Mouse (Mus musculus) MN1 (cell line): ENCODE results near the gene Olfr1240.

Source experiments
- DNase-seq: peaks from one replicate; pipeline ENCODE4 v3.0.0-alpha.2; 2016; ENCODE audit warnings: low spot score

Olfr1240 gene

DNA sequence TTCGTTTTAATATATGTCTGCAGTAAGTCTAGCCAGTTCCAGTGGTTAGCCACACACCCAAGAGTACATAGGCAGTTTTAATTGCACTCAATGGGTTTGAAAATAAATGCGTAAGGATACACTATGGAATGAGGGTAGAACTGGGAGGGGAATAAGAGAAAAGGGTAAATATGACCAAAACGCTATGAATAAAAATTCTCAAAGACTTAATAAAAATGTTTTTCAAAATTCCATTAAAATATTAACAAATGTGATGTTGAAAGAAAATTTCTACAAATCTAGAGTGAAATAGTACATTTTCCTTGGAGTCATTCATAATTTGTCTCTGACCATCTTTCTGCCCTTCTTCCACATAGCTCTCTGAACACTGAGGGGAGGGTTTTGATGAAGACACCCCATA lies at the start of gene Olfr1240:
Olfr1240 (minus strand) TSS at position 101 of the 400 bp plus-strand sequence.
- no peak for DNase-seq

- no peak for DNase-seq
Observed at GRCm38 (mm10) chr2:89487026-89487425, 44.2 kb upstream of the Olfr1240 start, which contains the start of gene Olfr1241. Gene Olfr1241, minus strand, starts transcription at chr2:89487126.

DNA sequence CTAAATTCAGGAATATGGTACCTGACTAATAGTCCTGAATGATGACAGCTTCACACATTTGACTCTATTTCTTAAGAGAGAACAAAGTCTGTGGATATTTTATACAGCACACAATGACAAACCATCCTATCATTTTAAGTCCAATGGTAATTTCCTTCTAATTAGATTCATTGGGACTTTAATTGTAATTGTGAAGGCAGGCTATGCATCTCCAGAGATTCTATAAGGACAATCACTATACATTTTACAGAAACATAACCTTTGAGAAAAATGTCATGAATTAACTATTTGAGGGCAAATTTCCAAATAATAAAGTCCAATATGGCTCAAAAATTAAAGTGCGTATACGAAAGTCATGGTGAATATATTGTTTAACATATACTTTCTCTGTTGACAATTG lies 22.5 kb downstream of the Olfr1240 start, which contains the start of gene Olfr1239:
Olfr1239 (minus strand) TSS at position 101 of the 400 bp plus-strand sequence.
- DNase-seq: no peak

GRCm38 (mm10) chr2:89414557-89414956 lies 28.2 kb downstream of the Olfr1240 start:
- DNase-seq: no peak

GRCm38 (mm10) chr2:89409576-89409975 lies 33.2 kb downstream of the Olfr1240 start, which contains the start of gene Olfr1238:
Gene Olfr1238, minus strand, starts transcription at chr2:89409676.
- DNase-seq: no peak

- no peak for DNase-seq
Observed at GRCm38 (mm10) chr2:89400882-89401281, 41.9 kb downstream of the Olfr1240 start.
